Mouse (Mus musculus): ENCODE results near the gene Il17rd. TPM values are rescaled to one million over a fixed set of nuclear protein-coding genes. Genes with fewer than 3 reads are reported as not detected.

Il17rd gene
- total RNA-seq (2018; cell fraction: chromatin; rRNA removed), result 1 to 10 TPM in 5 of 26 experiments, under 1 TPM in 15, not detected in 6; 0.08 to 4.2 (median 0.48) TPM
- under 1 TPM; 0.03 to 0.53 (median 0.09) TPM for total RNA-seq (2018; cell fraction: cytosol; rRNA removed)
- total RNA-seq (2018; cell fraction: nucleus; rRNA removed), result 1 to 10 TPM in 2 of 26 experiments, under 1 TPM in 22, not detected in 2; 0.06 to 3.0 (median 0.21) TPM
- 0.04 to 0.10 TPM (median 0.06 TPM) in 3 replicates for polyA plus RNA-seq (2018)

GRCm38 (mm10) chr14:27038783-27039182 is at the start of gene Il17rd:
TSS of gene Il17rd (plus strand) at chr14:27038941.
- Histone ChIP-seq H3K79me2 (ENCODE audit: inconsistent target) (no peaks in the 10 kb centered on the region), H3K36me3 (ENCODE audit: inconsistent target) (no peaks in the 10 kb centered on the region), H3K4me3 (ENCODE audit: inconsistent target) (no peak within 1 kb of the TSS), H3K27ac (no peak within 1 kb of the TSS)
- 4% methylated on average over 28 of the region's 29 CpGs for WGBS (ENCODE audit: missing documents)

- 93% methylated on average over 14 of the region's 18 CpGs for WGBS (ENCODE audit: missing documents)
- no peak overlapping the region for H3K4me3 ChIP-seq (ENCODE audit: inconsistent target)
- H3K27ac ChIP-seq, result no peak overlapping the region
- no peaks in the 10 kb centered on the region for H3K36me3 ChIP-seq (ENCODE audit: inconsistent target)
- H3K79me2 ChIP-seq (ENCODE audit: inconsistent target), result no peaks in the 10 kb centered on the region
Observed at GRCm38 (mm10) chr14:26991622-26992021, 47.1 kb upstream of the Il17rd start.

DNA sequence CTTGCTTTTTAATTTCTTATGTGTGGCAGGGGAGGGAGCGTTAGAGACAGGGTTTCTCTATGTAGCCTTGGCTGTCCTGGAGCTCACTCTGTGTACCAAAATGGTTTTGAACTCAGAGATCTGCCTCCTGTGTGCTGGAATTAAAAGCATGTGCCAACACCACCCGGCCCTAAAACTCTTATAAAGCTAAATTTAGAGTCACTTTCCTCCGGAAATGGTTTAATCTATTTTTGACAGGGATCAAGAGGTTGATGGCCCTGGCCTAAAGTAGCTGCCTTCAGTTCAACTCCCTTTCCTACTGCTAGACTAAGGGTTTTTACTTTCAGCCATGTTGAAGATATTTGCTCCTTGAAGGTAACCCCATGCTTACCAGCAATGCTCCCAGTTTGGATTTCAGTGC is 45.3 kb upstream of the Il17rd start:
- no peaks in the 10 kb centered on the region for H3K36me3 ChIP-seq (ENCODE audit: inconsistent target)
- H3K27ac ChIP-seq, result no peak overlapping the region
- no peaks in the 10 kb centered on the region for H3K79me2 ChIP-seq (ENCODE audit: inconsistent target)
- no peak overlapping the region for H3K4me3 ChIP-seq (ENCODE audit: inconsistent target)
- WGBS (ENCODE audit: missing documents), result 55% methylated on average over 3 of the region's 3 CpGs

DNA sequence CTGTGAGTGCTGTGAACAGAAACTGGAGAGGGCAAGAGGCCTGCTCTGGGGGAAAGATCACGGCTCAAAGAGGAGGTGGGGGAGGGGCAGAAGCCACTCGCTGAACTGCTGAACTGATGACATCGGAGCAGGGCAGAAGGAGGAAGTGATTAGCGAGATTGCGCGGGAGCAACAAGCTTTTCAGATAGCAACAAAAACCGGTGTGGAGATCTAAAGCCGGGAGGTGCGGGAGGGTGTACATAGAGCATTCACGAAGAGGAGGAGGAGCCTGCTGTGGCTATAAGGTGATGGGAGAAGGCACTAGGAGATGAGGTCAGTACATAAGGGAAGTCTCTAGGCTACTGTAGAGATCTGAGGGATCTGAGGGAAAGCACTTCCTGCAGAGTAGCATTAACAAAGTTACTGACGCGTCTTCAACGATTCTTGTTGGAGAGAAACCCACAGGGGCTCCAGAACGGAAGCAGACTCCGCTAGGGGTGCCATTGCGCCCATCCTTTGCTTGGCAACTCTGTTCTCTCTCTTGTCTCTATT is 44.5 kb upstream of the Il17rd start, which contains the start of gene Hesx1:
TSS of gene Hesx1 (plus strand) at position 206 of the 531 bp plus-strand sequence.
- H3K4me3 ChIP-seq (ENCODE audit: inconsistent target), result peak within 1 kb of the TSS; percentile 20
- 3% methylated on average over 16 of the region's 16 CpGs for WGBS (ENCODE audit: missing documents)
- H3K27ac ChIP-seq, result peak within 1 kb of the TSS; percentile 29
- no peaks in the 10 kb centered on the region for H3K36me3 ChIP-seq (ENCODE audit: inconsistent target)
- H3K79me2 ChIP-seq (ENCODE audit: inconsistent target), result no peaks in the 10 kb centered on the region

GRCm38 (mm10) chr14:26996257-26996656 is 42.5 kb upstream of the Il17rd start:
- Histone ChIP-seq H3K4me3 (ENCODE audit: inconsistent target) (no peak overlapping the region), H3K36me3 (ENCODE audit: inconsistent target) (no peaks in the 10 kb centered on the region), H3K79me2 (ENCODE audit: inconsistent target) (no peaks in the 10 kb centered on the region), H3K27ac (no peak overlapping the region)

DNA sequence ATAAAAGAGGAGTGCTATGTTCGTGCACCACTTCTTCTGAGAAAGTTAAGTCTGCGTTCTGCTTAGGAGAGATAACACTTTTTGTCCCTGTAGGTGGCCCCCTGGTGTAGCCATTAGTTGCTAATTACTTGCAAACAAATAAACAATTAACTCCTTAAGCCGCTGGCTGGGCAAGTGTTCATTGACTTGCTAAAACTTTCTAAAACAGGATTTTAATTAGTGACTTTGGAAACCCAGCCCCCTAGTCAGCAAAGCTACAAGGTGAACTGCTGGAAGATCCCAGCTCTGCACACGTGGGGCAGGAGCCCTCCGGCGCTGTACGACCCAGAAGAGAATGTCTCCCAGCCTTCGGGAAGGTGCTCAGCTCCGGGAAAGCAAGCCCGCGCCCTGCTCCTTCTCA is 38.4 kb upstream of the Il17rd start:
- no peak overlapping the region for H3K27ac ChIP-seq
- WGBS (ENCODE audit: missing documents), result 57% methylated on average over 8 of the region's 11 CpGs
- no peaks in the 10 kb centered on the region for H3K79me2 ChIP-seq (ENCODE audit: inconsistent target)
- H3K36me3 ChIP-seq (ENCODE audit: inconsistent target), result no peaks in the 10 kb centered on the region
- no peak overlapping the region for H3K4me3 ChIP-seq (ENCODE audit: inconsistent target)

- Histone ChIP-seq H3K79me2 (ENCODE audit: inconsistent target) (no peaks in the 10 kb centered on the region), H3K27ac (no peak overlapping the region), H3K4me3 (ENCODE audit: inconsistent target) (no peak overlapping the region), H3K36me3 (ENCODE audit: inconsistent target) (no peaks in the 10 kb centered on the region)
- WGBS (ENCODE audit: missing documents), result 91% methylated on average over 6 of the region's 7 CpGs
Observed at GRCm38 (mm10) chr14:27004906-27005305, 33.8 kb upstream of the Il17rd start.

DNA sequence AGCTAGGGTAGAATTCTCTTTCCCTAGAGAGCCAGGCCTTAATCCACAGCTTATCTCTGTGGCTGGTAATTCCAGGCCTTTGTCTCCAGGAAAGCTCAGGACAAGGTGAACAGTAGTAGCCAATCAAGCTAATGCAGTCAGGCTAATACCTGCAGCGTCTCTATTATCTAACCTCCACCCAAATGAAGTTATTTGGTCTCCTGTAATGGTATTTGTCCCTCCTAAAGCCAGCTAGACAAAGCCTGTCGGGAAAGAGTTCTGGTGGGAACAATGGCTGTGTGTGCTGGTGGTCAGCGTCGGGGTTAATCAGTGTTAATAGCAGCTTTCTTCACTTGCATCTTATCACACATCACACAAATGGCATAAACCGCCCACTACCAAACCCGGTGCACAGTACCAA is 32.8 kb upstream of the Il17rd start:
- no peak overlapping the region for H3K4me3 ChIP-seq (ENCODE audit: inconsistent target)

GRCm38 (mm10) chr14:27011561-27011960 is 27.2 kb upstream of the Il17rd start:
- no peak overlapping the region for H3K4me3 ChIP-seq (ENCODE audit: inconsistent target)
- no peaks in the 10 kb centered on the region for H3K36me3 ChIP-seq (ENCODE audit: inconsistent target)
- 75% methylated on average over 3 of the region's 5 CpGs for WGBS (ENCODE audit: missing documents)
- H3K27ac ChIP-seq, result no peak overlapping the region
- H3K79me2 ChIP-seq (ENCODE audit: inconsistent target), result no peaks in the 10 kb centered on the region

More for the DNA sequence above, 32.8 kb upstream of the Il17rd start:
- no peaks in the 10 kb centered on the region for H3K36me3 ChIP-seq (ENCODE audit: inconsistent target)
- no peak overlapping the region for H3K27ac ChIP-seq
- 84% methylated on average over 6 of the region's 6 CpGs for WGBS (ENCODE audit: missing documents)
- no peaks in the 10 kb centered on the region for H3K79me2 ChIP-seq (ENCODE audit: inconsistent target)

GRCm38 (mm10) chr14:27013658-27014057 is 25.1 kb upstream of the Il17rd start:
- Histone ChIP-seq H3K79me2 (ENCODE audit: inconsistent target) (no peaks in the 10 kb centered on the region), H3K27ac (no peak overlapping the region)
- WGBS (ENCODE audit: missing documents), result 93% methylated on average over 4 of the region's 4 CpGs

GRCm38 (mm10) chr14:27017936-27018335 is 20.8 kb upstream of the Il17rd start:
- WGBS (ENCODE audit: missing documents), result 71% methylated on average over 2 of the region's 2 CpGs
- Histone ChIP-seq H3K4me3 (ENCODE audit: inconsistent target) (no peak overlapping the region), H3K36me3 (ENCODE audit: inconsistent target) (no peaks in the 10 kb centered on the region), H3K79me2 (ENCODE audit: inconsistent target) (no peaks in the 10 kb centered on the region), H3K27ac (no peak overlapping the region)

More at GRCm38 (mm10) chr14:27013658-27014057, 25.1 kb upstream of the Il17rd start:
- no peaks in the 10 kb centered on the region for H3K36me3 ChIP-seq (ENCODE audit: inconsistent target)
- no peak overlapping the region for H3K4me3 ChIP-seq (ENCODE audit: inconsistent target)

- no peak overlapping the region for H3K4me3 ChIP-seq (ENCODE audit: inconsistent target)
- no peaks in the 10 kb centered on the region for H3K36me3 ChIP-seq (ENCODE audit: inconsistent target)
- no peaks in the 10 kb centered on the region for H3K79me2 ChIP-seq (ENCODE audit: inconsistent target)
- H3K27ac ChIP-seq, result no peak overlapping the region
- 94% methylated on average over 14 of the region's 14 CpGs for WGBS (ENCODE audit: missing documents)
Observed at GRCm38 (mm10) chr14:27019850-27020249, 18.9 kb upstream of the Il17rd start.

DNA sequence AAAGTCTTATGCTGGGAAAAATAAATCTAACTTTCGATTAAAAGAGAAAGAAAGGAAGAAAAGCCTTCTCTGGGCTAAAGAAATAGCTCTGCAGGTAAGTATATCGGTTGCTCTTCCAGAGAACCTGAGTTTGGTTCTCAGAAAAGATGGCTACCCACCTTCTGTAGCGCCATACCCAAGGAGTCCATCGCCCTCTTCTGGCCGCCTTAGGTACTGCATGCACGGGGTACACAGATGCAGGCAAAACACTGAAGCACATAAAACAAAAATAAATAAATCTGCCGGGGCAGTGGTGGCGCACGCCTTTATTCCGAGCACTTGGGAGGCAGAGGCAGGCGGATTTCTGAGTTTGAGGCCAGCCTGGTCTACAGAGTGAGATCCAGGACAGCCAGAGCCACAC is 15.9 kb upstream of the Il17rd start:
- no peaks in the 10 kb centered on the region for H3K79me2 ChIP-seq (ENCODE audit: inconsistent target)
- WGBS (ENCODE audit: missing documents), result 60% methylated on average over 11 of the region's 11 CpGs
- H3K27ac ChIP-seq, result no peak overlapping the region
- H3K36me3 ChIP-seq (ENCODE audit: inconsistent target), result no peaks in the 10 kb centered on the region
- H3K4me3 ChIP-seq (ENCODE audit: inconsistent target), result no peak overlapping the region

DNA sequence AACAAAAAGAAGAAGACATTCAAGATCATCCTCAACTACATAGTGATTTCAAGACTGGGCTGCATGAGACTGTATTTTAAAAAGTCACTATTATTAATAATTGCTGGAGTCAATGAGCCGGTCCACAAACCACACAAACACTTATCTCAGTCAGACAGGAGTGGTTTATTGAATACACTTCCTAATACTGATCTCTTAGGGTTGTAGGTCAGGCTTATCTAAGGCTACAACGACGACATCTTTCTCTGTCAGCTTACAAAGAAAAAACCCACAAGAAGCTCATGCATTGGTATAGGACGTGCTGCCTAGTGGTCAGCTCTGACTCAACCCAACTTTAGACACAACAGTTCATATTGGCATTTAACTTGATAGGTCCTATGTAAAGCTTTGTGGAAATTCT is 14.1 kb upstream of the Il17rd start:
- no peaks in the 10 kb centered on the region for H3K36me3 ChIP-seq (ENCODE audit: inconsistent target)
- H3K27ac ChIP-seq, result no peak overlapping the region
- H3K79me2 ChIP-seq (ENCODE audit: inconsistent target), result no peaks in the 10 kb centered on the region
- 30% methylated on average over 4 of the region's 4 CpGs for WGBS (ENCODE audit: missing documents)
- H3K4me3 ChIP-seq (ENCODE audit: inconsistent target), result no peak overlapping the region

GRCm38 (mm10) chr14:27029771-27030173 is 9.0 kb upstream of the Il17rd start:
- no peak overlapping the region for H3K27ac ChIP-seq
- WGBS (ENCODE audit: missing documents), result 6% methylated on average over 15 of the region's 15 CpGs
- H3K4me3 ChIP-seq (ENCODE audit: inconsistent target), result no peak overlapping the region
- H3K36me3 ChIP-seq (ENCODE audit: inconsistent target), result no peaks in the 10 kb centered on the region
- no peaks in the 10 kb centered on the region for H3K79me2 ChIP-seq (ENCODE audit: inconsistent target)

DNA sequence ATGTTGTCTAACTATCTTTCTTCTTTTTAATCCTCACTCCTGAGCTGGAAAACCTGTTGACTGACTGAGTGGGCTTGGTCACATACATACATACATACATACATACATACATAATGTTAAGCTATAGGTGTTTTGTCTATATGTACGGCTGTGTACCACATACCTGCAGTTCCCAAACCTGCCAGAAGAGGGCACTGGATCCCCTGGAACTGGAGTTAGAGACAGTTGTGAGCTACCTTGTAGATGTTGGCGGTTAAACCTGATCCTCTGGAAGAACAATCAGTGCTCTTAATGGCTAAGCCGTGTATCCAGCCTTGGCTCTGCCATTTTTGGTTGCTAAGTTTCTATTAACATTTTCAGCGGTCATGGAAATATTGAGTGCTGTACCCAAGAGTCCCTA is 7.6 kb upstream of the Il17rd start:
- Histone ChIP-seq H3K36me3 (ENCODE audit: inconsistent target) (no peaks in the 10 kb centered on the region), H3K4me3 (ENCODE audit: inconsistent target) (no peak overlapping the region), H3K79me2 (ENCODE audit: inconsistent target) (no peaks in the 10 kb centered on the region), H3K27ac (no peak overlapping the region)
- WGBS (ENCODE audit: missing documents), result 53% methylated on average over 4 of the region's 4 CpGs
